Mouse (Mus musculus) ES-E14 (cell line): Measurements from ENCODE around the gene Ociad2. TPM values are rescaled to one million over a fixed set of nuclear protein-coding genes. Genes with fewer than 3 reads are reported as not detected.

Experiments used
- DNase-seq: peaks from one replicate; pipeline ENCODE4 v3.0.0-alpha.2; 2013; ENCODE audit warnings: low read depth, low spot score
- H3K27ac ChIP-seq: 2 replicates; pipeline ENCODE4 v1.5.1; 2012; ENCODE audit warnings: low read depth, mild to moderate bottlenecking, low read length, moderate library complexity, mixed read lengths; ENCODE audit not compliant: poor library complexity, insufficient read depth, severe bottlenecking
- H3K36me3 ChIP-seq: 2 replicates; pipeline ENCODE4 v1.6.1; 2012; ENCODE audit warnings: mild to moderate bottlenecking, low read length, moderate library complexity, mixed read lengths; ENCODE audit not compliant: control insufficient read depth, poor library complexity, insufficient read depth, severe bottlenecking
- H3K4me1 ChIP-seq, 2 experiments: fragments of 150-350 bp in 1 of 2; sonication (generic) in 1 of 2; 2 replicates each; pipeline ENCODE4 v1.6.1; 2012; ENCODE audit warnings: low read length in 2 of 2, mild to moderate bottlenecking in 1 of 2, mixed read lengths in 1 of 2; ENCODE audit not compliant: control insufficient read depth in 2 of 2, insufficient read depth in 2 of 2, poor library complexity in 1 of 2
- H3K4me3 ChIP-seq, 2 experiments: fragments of 150-350 bp in 1 of 2; sonication (generic) in 1 of 2; 2 replicates each; pipeline ENCODE4 v1.5.1; 2012; ENCODE audit warnings: low read length in 2 of 2, low read depth in 1 of 2, mild to moderate bottlenecking in 1 of 2, mixed read lengths in 1 of 2; ENCODE audit not compliant: insufficient read depth in 1 of 2, poor library complexity in 1 of 2, severe bottlenecking in 1 of 2
- H3K9ac ChIP-seq: 2 replicates; pipeline ENCODE4 v1.6.1; 2012; ENCODE audit warnings: low read depth, mild to moderate bottlenecking, low read length, mixed read lengths; ENCODE audit not compliant: poor library complexity, insufficient read depth, severe bottlenecking
- H3K9me3 ChIP-seq: fragments of 150-350 bp; sonication (generic); 2 replicates; pipeline ENCODE4 v1.6.1; 2012; ENCODE audit warnings: low read depth, mild to moderate bottlenecking, low read length; ENCODE audit not compliant: control insufficient read depth, insufficient read depth
- CHD2 ChIP-seq: IDR thresholded peaks from 2 replicates; pipeline ENCODE4 v1.6.1; 2014; ENCODE audit warnings: mild to moderate bottlenecking, low read depth, low read length, inconsistent platforms
- HCFC1 ChIP-seq: IDR thresholded peaks from 2 replicates; pipeline ENCODE4 v1.6.1; 2012; ENCODE audit warnings: low read length, inconsistent platforms, borderline replicate concordance; ENCODE audit not compliant: insufficient read depth
- MAFK ChIP-seq: IDR thresholded peaks from 2 replicates; pipeline ENCODE4 v1.6.1; 2014; ENCODE audit warnings: mild to moderate bottlenecking, low read depth, low read length, inconsistent platforms; ENCODE audit not compliant: insufficient read depth
- ZC3H11A ChIP-seq: IDR thresholded peaks from 2 replicates; pipeline ENCODE4 v1.6.1; 2012; ENCODE audit warnings: low read depth, mild to moderate bottlenecking, inconsistent platforms, low read length, borderline replicate concordance
- ZNF384 ChIP-seq: IDR thresholded peaks from 2 replicates; pipeline ENCODE4 v1.6.1; 2012; ENCODE audit warnings: low read depth, low read length, inconsistent platforms
- in situ Hi-C, 2 experiments: fragments of 600-800 bp; cut with MboI; formaldehyde crosslinking; loops; one replicate each; pipeline ENCODE4 v1.15.1; 2025; ENCODE audit warnings: low sequenced_read_pairs in 2 of 2, inconsistent platforms in 1 of 2; ENCODE audit not compliant: unreplicated experiment in 2 of 2
- total RNA-seq: library from RNA; depleted of rRNA; stranded (reverse); fragments of 300-350 nt; gene quantifications from 2 replicates; pipeline ENCODE4 v1.2.3, GENCODE M21; 2012

The Ociad2 gene
- total RNA-seq, 1 experiment, result 5.2 TPM

GRCm38 (mm10) chr5:73311458-73311857, 29.4 kb downstream of the Ociad2 start:
- no peak for TF ChIP-seq MAFK
- TF ChIP-seq ZNF384, result no peak
- TF ChIP-seq ZC3H11A, result no peak
- TF ChIP-seq CHD2, result no peak
- TF ChIP-seq HCFC1, result no peak
- H3K9ac ChIP-seq, result no peak overlapping the region
- in situ Hi-C loops, result no loop called here
- no peak overlapping the region for H3K27ac ChIP-seq
- no peaks in the 10 kb centered on the region for H3K9me3 ChIP-seq
- no peak overlapping the region for H3K4me3 ChIP-seq
- H3K4me1 ChIP-seq, result peaks cover 0 to 4% of the 10 kb centered on the region in 2 experiments; a peak in 2 of 4 replicates
- peaks cover 24% of the 10 kb centered on the region for H3K36me3 ChIP-seq
- DNase-seq, result no peak

DNA sequence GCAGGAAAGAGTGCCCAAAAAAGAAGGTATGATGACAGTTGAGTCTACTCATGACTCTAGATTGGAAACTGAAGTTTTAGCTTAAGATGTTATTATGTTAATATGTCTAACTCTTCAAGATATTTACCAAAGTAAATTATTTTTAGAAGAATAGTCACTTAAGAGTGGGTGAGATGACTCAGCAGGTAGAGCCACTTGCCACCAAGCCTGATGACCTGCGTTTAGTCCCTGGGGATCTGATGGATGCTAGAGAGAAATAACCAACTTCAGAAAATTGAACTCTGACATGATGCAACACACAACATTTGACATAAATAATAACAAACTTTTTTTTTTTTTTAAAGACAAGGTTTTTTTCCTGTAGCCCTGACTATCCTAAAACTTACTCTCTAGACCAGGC, 30.4 kb downstream of the Ociad2 start:
- Histone ChIP-seq H3K4me1 (peaks cover 0 to 1% of the 10 kb centered on the region in 2 experiments; a peak in 1 of 4 replicates), H3K27ac (no peak overlapping the region), H3K36me3 (peaks cover 23% of the 10 kb centered on the region), H3K9ac (no peak overlapping the region), H3K4me3 (no peak overlapping the region), H3K9me3 (no peaks in the 10 kb centered on the region)
- no peak for DNase-seq
- no peak for TF ChIP-seq ZC3H11A
- no peak for TF ChIP-seq ZNF384
- TF ChIP-seq CHD2, result no peak
- TF ChIP-seq MAFK, result no peak
- TF ChIP-seq HCFC1, result no peak
- in situ Hi-C loops, result no loop called here

- peaks cover 26% of the 10 kb centered on the region for H3K36me3 ChIP-seq
- TF ChIP-seq ZNF384 (no peak), CHD2 (no peak), ZC3H11A (no peak), HCFC1 (no peak), MAFK (no peak)
These were observed 31.3 kb downstream of the Ociad2 start for GRCm38 (mm10) chr5:73309496-73309895.

GRCm38 (mm10) chr5:73307297-73307696, 33.5 kb downstream of the Ociad2 start:
- in situ Hi-C loops, result no loop called here
- Histone ChIP-seq H3K9ac (no peak overlapping the region), H3K27ac (no peak overlapping the region), H3K4me1 (no peaks in the 10 kb centered on the region), H3K4me3 (no peak overlapping the region), H3K36me3 (peaks cover 24% of the 10 kb centered on the region), H3K9me3 (no peaks in the 10 kb centered on the region)
- no peak for DNase-seq
- TF ChIP-seq HCFC1, result no peak

More at GRCm38 (mm10) chr5:73309496-73309895, 31.3 kb downstream of the Ociad2 start:
- no peak for DNase-seq
- Histone ChIP-seq H3K9me3 (no peaks in the 10 kb centered on the region), H3K4me1 (no peaks in the 10 kb centered on the region), H3K9ac (no peak overlapping the region), H3K27ac (no peak overlapping the region), H3K4me3 (no peak overlapping the region)
- in situ Hi-C loops, result no loop called here

DNA sequence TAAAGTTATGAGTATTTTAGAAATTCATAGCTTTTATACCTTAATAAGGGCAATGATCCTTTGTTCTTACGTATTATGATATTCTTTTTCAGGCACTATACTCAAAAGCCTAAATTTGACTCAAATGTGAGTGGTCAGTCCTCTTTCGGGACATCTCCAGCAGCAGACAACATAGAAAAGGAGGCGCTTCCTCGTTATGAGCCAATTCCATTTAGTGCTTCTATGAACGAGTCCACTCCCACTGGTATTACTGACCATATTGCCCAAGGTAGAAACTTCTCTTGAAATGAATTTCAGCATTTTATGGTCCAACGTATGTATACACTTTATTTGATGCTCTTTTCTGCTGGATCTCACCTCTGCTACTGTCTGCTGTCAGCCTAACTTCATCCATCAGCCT, 34.3 kb downstream of the Ociad2 start:
- Histone ChIP-seq H3K9me3 (no peaks in the 10 kb centered on the region), H3K27ac (no peak overlapping the region), H3K4me3 (no peak overlapping the region), H3K9ac (no peak overlapping the region), H3K36me3 (peaks cover 24% of the 10 kb centered on the region), H3K4me1 (no peaks in the 10 kb centered on the region)
- TF ChIP-seq MAFK (no peak), ZC3H11A (no peak)
- in situ Hi-C loops, result no loop called here
- no peak for DNase-seq
